Mouse (Mus musculus) lung, adult 2 months (tissue): ENCODE results near the gene Dgkq. TPM values are rescaled to one million over a fixed set of nuclear protein-coding genes. Genes with fewer than 3 reads are reported as not detected.
A peak's percentile ranks its signal among the peaks of the same experiment; 100 is the strongest.

ENCODE experiments used
- DNase-seq: peaks from one replicate; pipeline ENCODE4 v3.0.0; 2022
- H3K4me1 ChIP-seq: fragments of 200-500 bp; 2 replicates; pipeline ENCODE4 v1.6.1; 2011; ENCODE audit warnings: low read length; ENCODE audit not compliant: control insufficient read depth, insufficient read depth
- H3K4me3 ChIP-seq: fragments of 200-500 bp; replicated peaks from 2 replicates; pipeline ENCODE3; 2011; ENCODE audit warnings: low read depth, mild to moderate bottlenecking, control low read depth, low read length; ENCODE audit errors: extremely low read depth
- CTCF ChIP-seq: fragments of 200-500 bp; IDR thresholded peaks from 2 replicates; pipeline ENCODE4 v1.5.1; 2011; ENCODE audit warnings: mild to moderate bottlenecking, low read length, control low read depth; ENCODE audit not compliant: insufficient read depth
- POLR2A ChIP-seq: fragments of 200-500 bp; IDR thresholded peaks from 2 replicates; pipeline ENCODE4 v1.6.1; 2011; ENCODE audit warnings: low read depth, mild to moderate bottlenecking, control low read depth, low read length, borderline replicate concordance; ENCODE audit errors: extremely low read depth
- WGBS: fragments of 180-500 bp; shearing (Covaris S2); methylation state at CpG from one replicate; pipeline ENCODE4 v1.1.7; 2018; 5-methylcytosine and 5-hydroxymethylcytosine counted together
- polyA plus RNA-seq: library from polyadenylated mRNA; depleted of rRNA; stranded (reverse); fragments of >200 nt; gene quantifications from 2 replicates; pipeline ENCODE4 v1.2.3, GENCODE M21; 2012

Dgkq gene
- polyA plus RNA-seq, 1 experiment = 27.5 TPM

DNA sequence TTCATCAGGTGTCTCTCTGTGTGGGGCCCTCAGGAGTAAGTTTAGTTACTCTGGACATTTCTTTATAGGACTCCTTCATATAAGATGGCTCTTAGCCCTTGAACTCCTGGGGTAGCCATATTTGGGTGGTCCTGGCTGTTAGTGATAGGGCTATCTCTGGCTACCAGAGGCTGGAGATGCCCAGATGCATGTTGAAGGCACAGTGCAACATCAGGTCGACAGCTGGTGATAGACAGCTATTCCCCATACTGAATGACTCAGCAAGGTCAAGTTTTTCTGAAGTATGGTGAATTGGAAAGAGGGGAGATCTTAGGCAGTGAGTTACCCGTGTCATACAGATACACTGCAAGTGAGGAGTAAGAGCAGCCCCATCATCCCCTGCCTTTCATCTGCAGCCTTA, 38.3 kb upstream of the Dgkq start:
- Histone ChIP-seq H3K4me1 (no peaks in the 10 kb centered on the region), H3K4me3 (no peak overlapping the region)
- WGBS = 77% methylated on average over 2 of the region's 2 CpGs
- TF ChIP-seq CTCF (no peak), POLR2A (no peak)
- DNase-seq = no peak

DNA sequence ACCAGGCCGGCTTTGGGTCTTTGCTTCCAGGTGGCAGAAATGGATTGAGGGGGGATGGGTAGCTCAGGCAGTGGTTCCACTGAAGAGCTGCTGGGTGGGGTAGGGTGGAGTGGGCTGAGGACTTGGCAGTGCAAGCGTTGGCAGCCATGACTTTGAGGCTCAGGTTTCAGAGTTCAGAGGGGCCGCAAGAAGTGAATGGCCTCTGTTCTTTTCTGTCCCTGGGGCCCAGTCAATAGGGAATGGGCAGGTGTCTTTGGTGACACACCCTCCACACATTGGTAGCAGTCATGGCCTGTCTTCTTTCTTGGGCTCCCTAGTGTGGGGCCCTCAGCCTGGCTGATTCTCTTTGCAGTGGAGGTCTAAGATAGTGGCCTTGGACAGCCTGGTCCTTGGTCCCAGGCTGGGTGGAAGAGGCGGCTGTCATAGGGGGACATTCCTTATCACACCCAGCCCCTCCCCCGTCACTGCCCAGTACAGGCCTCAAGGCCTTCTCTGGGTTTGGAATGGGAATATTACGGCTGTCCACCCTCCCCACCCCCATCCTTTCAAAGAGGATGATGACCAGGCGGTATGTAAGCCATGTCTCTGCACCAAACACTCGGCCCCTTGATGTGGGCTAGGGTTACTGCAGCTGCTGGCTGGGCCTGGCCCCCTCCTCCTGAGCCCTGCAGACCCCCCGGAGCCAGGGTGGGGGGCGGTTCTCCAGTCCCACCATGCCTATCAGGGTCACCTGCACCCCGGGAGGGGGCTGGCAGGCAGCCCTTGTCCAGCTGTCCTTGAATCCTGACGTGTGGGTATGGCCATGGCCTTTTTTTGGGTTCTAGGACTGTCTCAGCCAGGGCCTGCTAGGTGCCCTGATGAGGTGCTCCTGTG, 34.5 kb upstream of the Dgkq start:
- WGBS = 77% methylated on average over 12 of the region's 12 CpGs
- H3K4me3 ChIP-seq = no peak overlapping the region

DNA sequence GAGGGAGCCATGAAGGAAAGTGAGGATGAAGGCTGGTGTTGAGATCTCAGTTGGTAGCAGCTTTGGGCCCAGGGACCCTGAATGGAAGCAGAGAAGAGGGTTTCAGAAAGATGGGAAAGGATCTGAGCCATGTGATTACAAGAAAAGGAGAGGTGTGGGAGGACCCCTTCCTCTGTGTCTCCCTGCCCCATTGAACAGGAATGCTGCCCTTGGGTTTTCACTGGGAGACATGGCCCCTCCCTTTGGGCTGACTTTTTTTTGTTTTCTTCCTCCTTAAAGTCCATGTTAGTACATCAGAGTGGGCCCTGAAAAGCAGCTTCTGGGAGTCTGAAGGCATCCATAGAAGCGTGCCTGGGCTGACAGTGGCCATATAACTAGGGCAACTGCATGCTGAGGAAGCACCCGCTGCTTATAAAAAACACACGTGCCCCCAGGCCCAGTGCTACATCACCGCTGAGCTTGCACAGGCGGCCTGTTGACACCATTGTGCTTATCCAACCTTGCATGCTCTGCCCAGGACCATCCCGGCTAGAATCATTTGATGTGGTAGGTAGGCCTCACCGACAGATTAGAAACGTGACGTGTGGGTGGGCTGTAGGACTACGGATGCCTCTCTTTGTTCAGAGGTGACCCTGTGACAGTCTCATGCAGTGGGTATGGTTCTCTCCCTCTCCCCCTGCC, 32.0 kb upstream of the Dgkq start:
- no peaks in the 10 kb centered on the region for H3K4me1 ChIP-seq
- TF ChIP-seq POLR2A = no peak
- no peak for TF ChIP-seq CTCF
- H3K4me3 ChIP-seq = no peak overlapping the region
- no peak for DNase-seq
- 84% methylated on average over 10 of the region's 10 CpGs for WGBS

More for the DNA sequence above, 34.5 kb upstream of the Dgkq start:
- no peak for TF ChIP-seq POLR2A
- TF ChIP-seq CTCF = no peak
- no peaks in the 10 kb centered on the region for H3K4me1 ChIP-seq
- no peak for DNase-seq

DNA sequence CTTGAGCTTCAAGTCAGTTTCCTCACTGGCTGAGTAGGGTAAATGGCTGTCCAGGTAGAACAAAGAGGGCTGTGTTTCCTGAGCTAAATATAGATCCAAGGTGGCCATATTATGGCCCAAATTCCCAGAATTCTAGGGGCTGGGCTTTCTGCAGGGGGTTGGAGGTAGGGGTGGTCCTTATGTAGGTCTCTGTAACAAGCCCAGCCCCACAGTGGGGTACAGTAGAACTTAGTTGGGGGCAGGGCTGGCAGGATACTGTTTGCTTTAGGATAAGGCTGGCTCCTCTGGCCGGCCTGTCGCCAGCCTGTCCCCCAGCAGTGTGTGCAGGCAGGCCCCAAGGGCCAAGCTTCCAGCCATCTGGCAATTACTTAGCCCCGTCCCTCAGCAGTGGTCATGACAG, 30.9 kb upstream of the Dgkq start:
- DNase-seq = no peak
- WGBS = 53% methylated on average over 3 of the region's 3 CpGs
- Histone ChIP-seq H3K4me3 (no peak overlapping the region), H3K4me1 (no peaks in the 10 kb centered on the region)
- TF ChIP-seq CTCF (no peak), POLR2A (no peak)

DNA sequence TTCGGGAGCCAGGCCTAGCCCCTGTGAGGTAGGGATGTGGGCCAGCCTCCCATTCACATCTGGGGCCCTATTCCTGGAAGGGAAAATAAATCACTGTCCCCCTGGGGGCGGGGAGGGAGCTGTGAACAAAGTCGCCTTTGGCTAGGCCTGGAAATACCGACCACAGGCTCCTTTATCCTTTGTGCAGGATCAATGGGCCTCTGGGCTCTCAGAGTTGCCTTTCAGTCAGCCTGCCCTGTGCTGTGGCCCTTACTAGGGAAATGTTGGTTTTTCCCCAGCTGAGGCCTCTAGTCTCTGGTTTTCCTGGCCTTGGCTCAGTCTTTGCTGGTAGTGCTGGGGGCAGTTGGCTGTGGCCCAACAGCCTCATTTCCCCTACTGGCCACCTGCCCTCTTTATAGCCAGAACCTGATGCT, 27.9 kb upstream of the Dgkq start:
- Histone ChIP-seq H3K4me1 (peaks cover 6% of the 10 kb centered on the region; the same call in 1 of the 2 replicates), H3K4me3 (no peak overlapping the region)
- 49% methylated on average over 4 of the region's 4 CpGs for WGBS
- TF ChIP-seq CTCF = no peak
- TF ChIP-seq POLR2A = no peak
- no peak for DNase-seq

DNA sequence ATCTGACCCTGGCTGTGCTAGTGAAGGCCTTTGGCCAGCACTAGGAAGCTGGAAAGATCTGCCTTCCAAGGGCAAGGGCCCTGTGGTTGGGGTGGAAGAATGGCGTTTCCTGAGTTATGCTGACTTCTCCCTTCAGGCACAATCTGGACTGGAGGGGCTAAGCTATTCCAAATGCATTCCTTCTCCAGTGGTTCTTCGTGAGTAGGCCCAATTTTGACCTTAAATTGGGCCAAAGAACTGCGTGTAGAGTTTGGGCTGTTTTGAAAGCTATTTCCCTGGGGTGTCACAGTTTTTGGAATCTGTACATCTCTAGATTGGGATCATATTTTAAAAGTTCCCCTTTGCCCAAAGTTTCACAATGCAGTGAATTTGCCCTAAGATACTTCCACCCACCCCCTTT, 27.1 kb upstream of the Dgkq start:
- peaks cover 6% of the 10 kb centered on the region; the same call in 1 of the 2 replicates for H3K4me1 ChIP-seq
- no peak for TF ChIP-seq CTCF
- TF ChIP-seq POLR2A = no peak
- 75% methylated on average over 3 of the region's 3 CpGs for WGBS
- H3K4me3 ChIP-seq = no peak overlapping the region
- no peak for DNase-seq

DNA sequence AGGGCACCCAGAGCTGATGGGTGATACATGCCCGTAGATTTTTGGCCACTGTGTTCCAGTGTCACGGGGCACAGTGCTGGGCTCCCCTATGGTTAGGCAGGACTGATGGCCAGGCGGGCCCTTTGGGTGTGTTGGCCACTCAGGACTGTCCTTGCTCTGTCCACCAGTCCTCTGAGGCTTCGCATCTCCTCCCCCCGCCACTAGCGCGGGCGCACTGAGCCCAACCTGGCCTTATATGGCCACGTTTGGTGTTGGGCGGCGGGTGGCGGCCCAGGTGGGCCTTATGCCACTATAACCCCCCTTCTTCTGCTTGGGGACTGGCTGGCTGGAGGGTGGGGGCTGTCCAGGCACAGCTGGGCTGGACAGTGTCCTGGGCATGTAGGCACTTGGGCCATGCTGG, 26.4 kb upstream of the Dgkq start:
- no peak overlapping the region for H3K4me3 ChIP-seq
- no peak for DNase-seq
- WGBS = 97% methylated on average over 12 of the region's 12 CpGs
- no peak for TF ChIP-seq POLR2A
- TF ChIP-seq CTCF = no peak
- peaks cover 6% of the 10 kb centered on the region; the same call in 1 of the 2 replicates for H3K4me1 ChIP-seq

DNA sequence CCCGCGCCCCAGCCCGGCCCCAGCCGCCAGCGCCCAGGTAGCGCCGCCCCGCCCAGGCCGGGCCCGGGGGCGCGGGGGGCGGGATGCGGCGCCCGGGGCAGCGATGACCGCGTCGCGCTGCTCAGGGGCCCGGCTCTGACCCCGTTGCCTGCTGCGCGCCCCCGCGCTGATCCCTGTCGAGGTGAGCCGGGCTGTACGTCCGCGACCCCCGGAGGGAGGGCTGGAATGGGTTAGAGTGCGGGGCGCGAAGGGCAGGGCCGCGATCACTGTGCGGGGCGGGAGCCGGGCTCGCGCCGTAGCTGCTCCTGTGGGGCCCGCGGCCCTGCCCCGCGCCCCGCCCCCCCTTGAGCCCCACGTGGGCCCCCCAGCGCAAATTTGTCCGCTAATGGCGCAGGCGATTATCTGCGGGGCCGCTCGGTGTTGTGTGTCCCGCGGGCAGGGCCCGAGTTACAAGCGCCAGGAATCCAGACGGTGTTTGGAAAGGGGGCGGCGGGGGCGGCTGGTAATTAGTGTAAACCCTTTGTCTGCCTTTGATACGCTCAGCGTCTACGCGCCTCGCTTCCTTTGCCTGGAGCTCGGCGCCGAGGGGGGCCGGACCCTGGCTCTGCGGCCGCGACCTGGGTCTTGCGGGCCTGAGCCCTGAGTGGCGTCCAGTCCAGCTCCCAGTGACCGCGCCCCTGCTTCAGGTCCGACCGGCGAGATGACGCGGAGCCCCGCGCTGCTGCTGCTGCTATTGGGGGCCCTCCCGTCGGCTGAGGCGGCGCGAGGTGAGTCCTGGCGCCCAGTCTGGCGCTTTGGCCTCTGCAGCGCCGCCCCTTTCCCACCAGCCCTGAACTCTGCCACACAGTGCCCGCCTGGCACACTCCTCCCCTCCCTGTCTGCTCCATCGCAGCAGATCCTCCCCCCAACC, 25.1 kb upstream of the Dgkq start:
- under 1% methylated on average over 93 of the region's 99 CpGs for WGBS
- peaks cover 6% of the 10 kb centered on the region; the same call in 1 of the 2 replicates for H3K4me1 ChIP-seq
- DNase-seq = peak; percentile 53
- peak overlapping the region; percentile 80 for H3K4me3 ChIP-seq
- no peak for TF ChIP-seq CTCF
- no peak for TF ChIP-seq POLR2A

DNA sequence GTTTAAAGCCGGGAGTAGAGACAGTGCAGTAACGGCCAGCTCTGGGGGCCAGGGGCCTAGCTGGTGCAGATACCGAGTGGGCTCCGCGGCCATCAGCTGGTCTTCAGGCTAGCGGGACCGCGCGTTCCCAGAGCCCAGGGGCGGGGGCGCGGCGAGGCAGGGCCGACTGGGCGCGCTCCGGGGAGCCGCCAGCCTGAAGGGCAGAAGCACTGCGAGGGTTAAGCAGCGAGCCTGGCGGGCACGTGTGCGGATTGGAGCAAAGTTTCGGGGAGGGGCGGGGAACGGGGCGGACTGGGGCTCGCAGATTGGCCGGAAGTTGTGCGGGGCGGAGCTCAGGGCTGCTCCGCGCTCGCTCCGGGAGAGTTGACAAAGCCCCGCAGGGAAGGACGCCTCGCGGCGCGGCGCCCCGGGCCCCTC, 24.4 kb upstream of the Dgkq start:
- WGBS = under 1% methylated on average over 29 of the region's 43 CpGs
- peak; percentile 77 for DNase-seq
- peak overlapping the region; percentile 86 for H3K4me3 ChIP-seq
- H3K4me1 ChIP-seq = peaks cover 6% of the 10 kb centered on the region; the same call in 1 of the 2 replicates
- TF ChIP-seq CTCF = no peak
- 0 out of 2 replicates have a peak, but pooled peaks have one; percentile 10 for TF ChIP-seq POLR2A
